Mouse (Mus musculus) heart, postnatal 14 days (tissue): ENCODE data around the gene Zfp90. TPM values are rescaled to one million over a fixed set of nuclear protein-coding genes. Genes with fewer than 3 reads are reported as not detected.
A peak's percentile ranks its signal among the peaks of the same experiment; 100 is the strongest.

Experiments
- DNase-seq, 2 experiments: peaks; one replicate each; pipeline ENCODE4 v3.0.0; 2021 to 2022
- intact Hi-C: fragments of 180-260 bp; cut with DNase I; formaldehyde crosslinking; loops from one replicate; pipeline ENCODE4 v1.15.1; 2025
- long read RNA-seq, 2 experiments: library from polyadenylated mRNA; stranded (forward); transcript quantifications; one replicate each; pipeline ENCODE4 v2.0.0; 2021
- total RNA-seq, 2 experiments: library from RNA; stranded (reverse); gene quantifications; 2 replicates each; pipeline ENCODE4 v1.2.3; 2021

Zfp90 gene
- 1 to 10 TPM; 4.1 to 4.3 TPM for total RNA-seq
- long read RNA-seq, experiment 1, partial matches to known transcripts: 2 of 9 reads
- long read RNA-seq, experiment 1, other reads (novel, unspliced or antisense): 2 of 9 reads
- long read RNA-seq, experiment 2, partial matches to known transcripts: 1 of 8 reads
- long read RNA-seq, experiment 2, other reads (novel, unspliced or antisense): 2 of 8 reads

- intact Hi-C loops: no loop called here
- DNase-seq: peak; percentile 94 to 95
Measured at GRCm38 (mm10) chr8:106415182-106415971, at the start of gene Zfp90. Gene Zfp90 (plus strand): TSS chr8:106415327.

- intact Hi-C loops: no loop called here
- DNase-seq: no peak
Measured at GRCm38 (mm10) chr8:106368501-106368900, 46.6 kb upstream of the Zfp90 start.

- intact Hi-C loops: no loop called here
- no peak for DNase-seq
Measured at GRCm38 (mm10) chr8:106369069-106369468, 46.1 kb upstream of the Zfp90 start.

- DNase-seq: no peak
- intact Hi-C loops: no loop called here
Measured at GRCm38 (mm10) chr8:106375957-106376356, 39.2 kb upstream of the Zfp90 start.

- intact Hi-C loops: no loop called here
- DNase-seq: peak in 1 of 2 experiments; percentile 23
Measured at GRCm38 (mm10) chr8:106376862-106377261, 38.3 kb upstream of the Zfp90 start.

GRCm38 (mm10) chr8:106378501-106379048 lies 36.6 kb upstream of the Zfp90 start:
- DNase-seq: peak; percentile 35 to 47
- intact Hi-C loops: no loop called here

- intact Hi-C loops: no loop called here
- DNase-seq: no peak
Measured at GRCm38 (mm10) chr8:106379357-106379756, 35.8 kb upstream of the Zfp90 start.

- intact Hi-C loops: no loop called here
Measured at GRCm38 (mm10) chr8:106381026-106381425, 34.1 kb upstream of the Zfp90 start.

GRCm38 (mm10) chr8:106387801-106388415 lies 27.2 kb upstream of the Zfp90 start:
- no peak for DNase-seq
- intact Hi-C loops: no loop called here

More at GRCm38 (mm10) chr8:106381026-106381425, 34.1 kb upstream of the Zfp90 start:
- no peak for DNase-seq

- intact Hi-C loops: no loop called here
- peak; percentile 55 to 60 for DNase-seq
Measured at GRCm38 (mm10) chr8:106394493-106394892, 20.6 kb upstream of the Zfp90 start.

GRCm38 (mm10) chr8:106399694-106400093 lies 15.4 kb upstream of the Zfp90 start:
- intact Hi-C loops: loop anchor here (5.0 kb wide), 2 partner anchors 142 to 187 kb away; partner anchors contain the start of genes Prmt7 and Slc7a6os

GRCm38 (mm10) chr8:106400181-106400580 lies 14.9 kb upstream of the Zfp90 start:
- no peak for DNase-seq
- intact Hi-C loops: loop anchor here (5.0 kb wide), 2 partner anchors 143 to 188 kb away; partner anchors contain the start of genes Prmt7 and Slc7a6os

More at GRCm38 (mm10) chr8:106399694-106400093, 15.4 kb upstream of the Zfp90 start:
- DNase-seq: peak; percentile 84 to 85

GRCm38 (mm10) chr8:106403246-106403933 lies 11.7 kb upstream of the Zfp90 start:
- DNase-seq: peak; percentile 76 to 77
- intact Hi-C loops: loop anchor here (5.0 kb wide), 2 partner anchors 146 to 191 kb away; partner anchors contain the start of genes Prmt7 and Slc7a6os

GRCm38 (mm10) chr8:106404825-106405224 lies 10.3 kb upstream of the Zfp90 start:
- no peak for DNase-seq
- intact Hi-C loops: loop anchor here (5.0 kb wide), 2 partner anchors 148 to 193 kb away; partner anchors contain the start of genes Prmt7 and Slc7a6os

- peak; percentile 28 to 46 for DNase-seq
- intact Hi-C loops: no loop called here
Measured at GRCm38 (mm10) chr8:106405810-106406209, 9.3 kb upstream of the Zfp90 start.

- no peak for DNase-seq
- intact Hi-C loops: loop anchor here (5.0 kb wide), 1 partner anchor 237 kb away; no protein-coding TSS in a partner anchor
Measured at GRCm38 (mm10) chr8:106410055-106410454, 5.1 kb upstream of the Zfp90 start.

- intact Hi-C loops: loop anchor here (5.0 kb wide), 1 partner anchor 237 kb away; no protein-coding TSS in a partner anchor
Measured at GRCm38 (mm10) chr8:106410564-106410963, 4.6 kb upstream of the Zfp90 start.

GRCm38 (mm10) chr8:106411783-106412451 lies 3.2 kb upstream of the Zfp90 start:
- intact Hi-C loops: loop anchor here (5.0 kb wide), 1 partner anchor 235 kb away; no protein-coding TSS in a partner anchor
- peak; percentile 63 to 74 for DNase-seq

More at GRCm38 (mm10) chr8:106410564-106410963, 4.6 kb upstream of the Zfp90 start:
- DNase-seq: no peak

- no peak for DNase-seq
- intact Hi-C loops: no loop called here
Measured at GRCm38 (mm10) chr8:106417692-106418091, 2.6 kb downstream of the Zfp90 start.
